Mouse (Mus musculus) heart, embryonic 15.5 days (tissue): ENCODE measurements around the gene Syne2. TPM values are rescaled to one million over a fixed set of nuclear protein-coding genes. Genes with fewer than 3 reads are reported as not detected.
A peak's percentile ranks its signal among the peaks of the same experiment; 100 is the strongest.

Experiments used
- microRNA-seq: library from miRNA; unstranded; fragments of <30 nt; microRNA quantifications from one replicate; pipeline ENCODE4, GENCODE M21; 2016
- polyA plus RNA-seq: library from polyadenylated mRNA; unstranded; fragments of >200 nt; fragmentation: Nextera tagmentation; extraction: Ambion mirVana; gene quantifications from 2 replicates; pipeline ENCODE4 v1.2.1, GENCODE M21; 2015

Gene Syne2
- polyA plus RNA-seq, 1 experiment from 2014 or later: 38.7 TPM

Small RNAs within 50 kb of the gene (microRNA-seq; reads per million reads assigned to microRNA genes)
- gene Mir5101: 2.5 reads per million, percentile 7 among the genes with 10 or more reads in this experiment

Other genes with a start within 250 kb of the Syne2 start
- 8.5 and 11.4 TPM in 2 replicates for gene Ppp2r5e, start 221.9 kb upstream of the Syne2 start, polyA plus RNA-seq
- gene Wdr89, start 148.6 kb upstream of the Syne2 start, polyA plus RNA-seq: 6.7 and 7.2 TPM in 2 replicates
- 13.8 and 17.5 TPM in 2 replicates for gene Sgpp1, start 82.4 kb upstream of the Syne2 start, polyA plus RNA-seq